Mouse (Mus musculus) ES-Bruce4 (cell line): Measurements from ENCODE around the gene BC049352.
A peak's percentile ranks its signal among the peaks of the same experiment; 100 is the strongest.

Experiments used
- CTCF ChIP-seq: IDR thresholded peaks from one replicate; pipeline ENCODE4 v1.8.1; 2011; ENCODE audit warnings: low read depth, low read length
- EP300 ChIP-seq: IDR thresholded peaks from 2 replicates; pipeline ENCODE4 v1.6.1; 2011; ENCODE audit warnings: low read depth, low read length; ENCODE audit not compliant: insufficient read depth
- POLR2A ChIP-seq: IDR thresholded peaks from one replicate; pipeline ENCODE4 v1.8.1; 2011; ENCODE audit warnings: low read length; ENCODE audit not compliant: insufficient read depth

- TF ChIP-seq EP300 (no peak), CTCF (peak; percentile 69), POLR2A (no peak)
Observed at GRCm38 (mm10) chr9:45221567-45221966, 39.8 kb downstream of the BC049352 start.
